9 mouse cellular contexts compared by ENCODE assay signal in genomic region chr9:48354122-48354521, GRCm38 (mm10). TPM values are rescaled to one million over a fixed set of nuclear protein-coding genes. Genes with fewer than 3 reads are reported as not detected.
DNase-seq lines count a peak whose midpoint lies in the region; ATAC-seq and TF ChIP-seq lines count a peak whose summit lies in the region.
"Had no signal": no experiment of that assay in that cellular context is flagged by ENCODE, and none has a peak within 500 bp of the region (broad histone marks: within the 10 kb centered on the region; RNA-seq: fewer than 3 reads in every experiment).

No protein-coding gene starts in this region.

- H3K4me2 ChIP-seq in lung, embryonic 15.5 days, result no peak overlapping the region
- H3K4me2 ChIP-seq in forebrain, embryonic 16.5 days (ENCODE audit: low read length), result no peak overlapping the region
- H3K4me2 ChIP-seq: lung, embryonic 14.5 days had no signal

- no peak for ATAC-seq in lung, embryonic 15.5 days (ENCODE audit: borderline replicate concordance, extremely low read depth, low FRiP score, low TSS enrichment)
- ATAC-seq in erythroid progenitor cell, adult 5-6 weeks (replicated peaks; ENCODE audit: low FRiP score, poor library complexity, severe bottlenecking), result 0 out of 2 replicates have a peak, but pooled peaks have one; percentile 4
- ATAC-seq in forebrain, embryonic 16.5 days, result no peak

- H3K9ac ChIP-seq in lung, embryonic 15.5 days, result no peak overlapping the region
- H3K9ac ChIP-seq in forebrain, embryonic 16.5 days (replicated peaks; ENCODE audit: low read depth, low read length), result no peak overlapping the region
- H3K9ac ChIP-seq: lung, embryonic 14.5 days had no signal

- no peak for TF ChIP-seq CTCF in gastrocnemius, adult 2 months (IDR thresholded peaks at IDR 0.05)

- intact Hi-C loops in gastrocnemius, adult 2 months (cut with DNase I), result loop anchor here (1.0 to 5.0 kb wide), 2 partner anchors 42 to 88 kb away; no protein-coding TSS in a partner anchor

- H3K9me3 ChIP-seq in lung, embryonic 15.5 days, result no peaks in the 10 kb centered on the region
- H3K9me3 ChIP-seq in forebrain, embryonic 16.5 days (ENCODE audit: control insufficient read depth, low read length), result no peaks in the 10 kb centered on the region

- WGBS in lung, embryonic 15.5 days, result 69% methylated on average over 4 of the region's 4 CpGs
- 85% methylated on average over 4 of the region's 4 CpGs for WGBS in forebrain, embryonic 16.5 days

- peak overlapping the region; percentile 9; the same call in 1 of the 2 replicates for H3K4me3 ChIP-seq in gastrocnemius, adult 2 months
- no peak overlapping the region for H3K4me3 ChIP-seq in lung, embryonic 15.5 days
- H3K4me3 ChIP-seq in forebrain, embryonic 16.5 days (replicated peaks; ENCODE audit: low read length), result no peak overlapping the region

- peak overlapping the region; percentile 84 for H3K27ac ChIP-seq in gastrocnemius, adult 2 months
- H3K27ac ChIP-seq in lung, embryonic 15.5 days, result peak overlapping the region; percentile 53; the same call in 1 of the 2 replicates
- H3K27ac ChIP-seq in forebrain, embryonic 16.5 days (ENCODE audit: low read length), result no peak overlapping the region

- H3K36me3 ChIP-seq in lung, embryonic 15.5 days, result no peaks in the 10 kb centered on the region
- no peaks in the 10 kb centered on the region for H3K36me3 ChIP-seq in forebrain, embryonic 16.5 days (ENCODE audit: control insufficient read depth, insufficient read depth)

- H3K4me1 ChIP-seq in lung, embryonic 15.5 days, result no peaks in the 10 kb centered on the region
- H3K4me1 ChIP-seq in forebrain, embryonic 16.5 days (replicated peaks; ENCODE audit: control insufficient read depth, insufficient read depth, low read length), result no peaks in the 10 kb centered on the region

- H3K27me3 ChIP-seq in lung, embryonic 15.5 days, result no peaks in the 10 kb centered on the region
- H3K27me3 ChIP-seq in forebrain, embryonic 16.5 days (replicated peaks; ENCODE audit: control insufficient read depth, insufficient read depth, low read length), result no peaks in the 10 kb centered on the region

- peak; percentile 31 for DNase-seq in gastrocnemius, adult 2 months
- no peak for DNase-seq in gastrocnemius, postnatal 10 days
- no peak for DNase-seq in lung, adult 18-20 months
- DNase-seq in mesoderm, embryonic 11.5 days (ENCODE audit: low read depth, low spot score), result peak; percentile 66
- DNase-seq in left cerebral cortex, adult 9 months (ENCODE audit: low spot score in 2 of 2), result no peak

RNA-seq across cellular contexts. Expression of gene Nxpe2, which starts 0.9 kb away (rescaled TPM):
- under 1 TPM; 0.43 to 0.59 TPM for total RNA-seq in gastrocnemius, adult 2 months (2021)
- total RNA-seq in gastrocnemius, postnatal 10 days (2021), result 1 to 10 TPM in 1 of 2 experiments, under 1 TPM in 1; 0.99 to 3.1 TPM
- polyA plus RNA-seq in lung, embryonic 15.5 days (2015; fragmentation: Nextera tagmentation; extraction: Ambion mirVana), result 0.97 and 2.1 TPM in 2 replicates
- 1,032 and 1,053 TPM in 2 replicates for total RNA-seq in erythroid progenitor cell, adult 5-6 weeks (2015; ENCODE audit: low replicate concordance)
- total RNA-seq in erythroid progenitor cell, adult 5-6 weeks (2017; ENCODE audit: low replicate concordance), result 859 and 927 TPM in 2 replicates
- polyA plus RNA-seq in forebrain, embryonic 16.5 days (2015; fragmentation: Nextera tagmentation; extraction: Ambion mirVana), result 0.16 and 0.28 TPM in 2 replicates

Comparison
In these comparisons a context has a peak if more than half of its experiments do, and no peak if none do; other contexts are left out.
1. DNase-seq: peak in gastrocnemius, adult 2 months (single experiment) and mesoderm, embryonic 11.5 days (single experiment); none in gastrocnemius, postnatal 10 days (single experiment), lung, adult 18-20 months (0 of 2) and left cerebral cortex, adult 9 months (0 of 2).
2. RNA of gene Nxpe2, which starts 0.9 kb away (total RNA-seq): 859 to 1,053 TPM in erythroid progenitor cell, adult 5-6 weeks; 0.99 to 3.1 TPM in gastrocnemius, postnatal 10 days and 0.43 to 0.59 TPM in gastrocnemius, adult 2 months; every median in the first group is over 100 times any median in the second.